Mouse (Mus musculus) frontal cortex, postnatal 14 days (tissue): ENCODE data around the gene Lrrc4.

Experiments used
- DNase-seq, 2 experiments: peaks; one replicate each; pipeline ENCODE4 v3.0.0; 2022; ENCODE audit warnings: low spot score in 2 of 2

Lrrc4 gene

DNA sequence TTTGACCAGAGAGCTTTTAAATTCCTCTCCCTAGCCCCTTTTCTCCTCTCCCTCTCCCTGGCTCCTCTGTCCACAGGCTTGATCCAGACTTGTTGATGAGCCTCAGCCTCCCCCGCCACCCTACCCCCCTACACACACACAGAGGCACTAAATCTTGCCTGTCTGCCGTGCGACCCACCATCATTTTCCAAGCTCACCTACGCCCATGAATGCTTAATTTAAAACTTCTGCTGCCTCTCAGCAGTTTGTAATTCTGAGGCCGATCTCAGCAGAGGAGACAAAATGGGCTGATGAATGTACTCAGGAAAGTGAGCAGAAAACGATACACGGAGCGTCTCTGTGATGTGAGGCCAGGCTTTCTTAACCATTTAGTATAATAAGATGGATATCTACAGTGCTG is 23.1 kb upstream of the Lrrc4 start:
- no peak for DNase-seq

DNA sequence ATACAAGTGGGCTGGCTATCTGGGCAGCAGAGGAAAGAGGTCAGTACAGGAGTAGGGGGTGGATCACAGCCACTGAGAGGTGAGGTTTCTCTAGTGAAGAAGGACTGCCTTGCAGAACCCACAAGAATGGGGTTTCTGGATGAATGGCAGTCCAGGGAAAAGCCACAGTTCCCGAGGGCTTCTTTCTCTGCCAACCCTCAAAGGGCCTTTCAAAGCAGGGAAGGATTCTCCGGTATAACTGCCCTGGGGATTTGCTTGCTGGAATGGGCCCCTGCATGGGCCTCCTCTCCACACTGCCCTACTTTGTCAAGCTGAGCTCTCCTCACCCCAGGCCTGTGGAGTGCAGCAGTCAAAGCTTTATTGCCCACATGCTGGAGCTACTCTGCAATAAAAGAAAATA is 22.1 kb upstream of the Lrrc4 start:
- DNase-seq = no peak

DNA sequence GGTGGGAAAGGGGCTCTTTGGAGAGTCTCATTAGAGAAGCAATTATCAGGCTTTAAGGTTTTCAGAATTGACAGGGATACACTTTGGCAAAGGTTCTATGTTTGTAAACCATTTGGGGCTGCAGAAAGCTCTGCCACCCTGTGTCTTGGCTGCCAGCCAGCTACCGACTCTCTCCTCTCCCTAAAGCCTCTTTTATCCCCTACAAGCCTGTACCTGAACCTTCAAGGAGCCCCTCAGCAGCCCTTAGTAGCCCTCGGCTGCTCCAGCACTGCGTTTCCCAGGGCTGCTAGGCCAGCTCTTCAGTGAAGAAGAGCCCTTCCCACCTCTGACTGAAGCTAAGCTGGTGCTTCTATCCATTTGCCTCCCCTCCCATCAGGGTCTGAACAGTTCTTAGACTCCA is 21.6 kb upstream of the Lrrc4 start:
- no peak for DNase-seq

DNA sequence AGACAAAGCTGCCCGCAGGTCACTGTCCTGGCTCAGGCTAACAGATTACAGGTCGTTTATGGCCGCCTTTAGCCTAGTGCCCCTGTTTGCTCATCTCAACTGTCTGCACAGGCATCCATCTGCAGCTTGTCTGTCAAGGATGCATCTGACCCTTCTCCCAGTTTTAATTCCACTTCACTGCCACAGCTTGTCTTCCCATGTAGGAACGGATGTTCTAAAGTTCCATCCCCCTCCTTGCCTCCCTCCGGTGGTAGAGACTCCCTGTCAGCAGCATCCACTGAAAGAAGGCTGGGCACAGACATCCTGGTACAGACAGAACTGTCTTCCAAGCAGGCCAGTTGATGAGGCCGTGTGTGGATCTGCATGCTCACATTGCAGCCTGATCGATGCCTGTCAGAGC is 20.8 kb upstream of the Lrrc4 start:
- DNase-seq = no peak

DNA sequence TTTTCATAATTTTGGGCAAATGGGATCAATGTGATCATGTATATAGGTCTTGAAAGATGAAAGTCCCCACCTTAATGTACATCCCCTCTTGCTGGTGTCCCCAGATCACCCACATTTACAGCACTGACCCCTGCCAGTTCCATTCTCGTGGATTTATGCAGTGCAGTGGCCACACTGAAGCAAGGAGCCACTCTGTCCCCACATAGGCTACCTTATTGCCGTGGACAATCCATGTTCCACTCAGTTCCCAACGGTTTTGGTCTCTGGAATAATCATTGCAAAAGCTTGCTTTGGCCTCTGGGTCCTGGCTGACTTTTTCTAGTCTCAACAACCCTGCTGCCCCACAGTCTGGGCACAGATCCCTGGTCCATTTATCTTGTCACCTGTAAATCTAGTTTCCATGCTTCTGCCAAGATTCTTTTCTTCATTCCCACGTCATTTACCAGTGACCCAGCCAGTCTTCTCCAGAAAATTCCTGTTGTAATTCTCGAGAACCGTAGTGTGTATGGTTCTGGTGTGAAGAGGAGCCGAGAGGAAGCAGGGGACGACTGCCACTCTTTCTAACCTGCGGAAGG is 18.9 kb upstream of the Lrrc4 start:
- DNase-seq = no peak

DNA sequence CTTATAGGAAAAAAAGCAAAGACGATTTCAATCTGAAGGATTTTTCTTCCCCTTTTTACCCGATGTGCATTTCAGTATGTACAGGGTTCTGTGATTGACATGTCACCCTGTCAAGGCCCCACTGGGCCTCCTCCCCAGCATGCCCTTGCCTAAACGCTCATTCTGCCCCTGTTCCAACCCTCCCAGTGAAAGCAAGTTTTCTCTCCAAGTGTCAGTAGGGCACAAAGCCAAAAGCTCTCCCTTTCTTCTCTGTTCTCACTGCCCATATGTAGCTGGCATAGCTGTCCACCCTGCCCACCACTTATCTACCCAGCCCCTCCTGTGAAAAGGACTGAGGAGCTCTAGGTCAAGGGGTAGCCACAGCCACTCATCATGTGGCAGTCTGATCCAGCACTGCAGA is 17.8 kb upstream of the Lrrc4 start:
- no peak for DNase-seq

DNA sequence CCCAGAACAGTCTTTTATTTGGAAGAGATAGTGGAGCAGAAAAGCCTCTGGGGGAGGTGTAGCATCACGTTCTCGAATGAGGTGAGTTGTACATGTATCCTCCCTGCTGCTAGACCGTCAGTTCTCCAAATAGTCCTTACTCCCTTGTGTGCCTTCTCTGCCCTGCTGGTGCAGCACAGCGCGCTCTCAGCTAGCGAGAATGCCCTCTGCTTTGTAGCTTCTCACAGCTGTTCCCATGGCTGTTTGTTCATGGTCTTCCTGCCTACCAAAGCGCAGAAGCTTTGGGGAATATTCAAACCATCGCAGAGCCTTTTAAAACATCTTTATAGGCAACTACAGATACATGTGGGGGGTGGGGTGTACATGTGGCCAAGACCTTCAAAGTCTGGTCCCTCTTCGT is 17.3 kb upstream of the Lrrc4 start:
- DNase-seq = no peak

DNA sequence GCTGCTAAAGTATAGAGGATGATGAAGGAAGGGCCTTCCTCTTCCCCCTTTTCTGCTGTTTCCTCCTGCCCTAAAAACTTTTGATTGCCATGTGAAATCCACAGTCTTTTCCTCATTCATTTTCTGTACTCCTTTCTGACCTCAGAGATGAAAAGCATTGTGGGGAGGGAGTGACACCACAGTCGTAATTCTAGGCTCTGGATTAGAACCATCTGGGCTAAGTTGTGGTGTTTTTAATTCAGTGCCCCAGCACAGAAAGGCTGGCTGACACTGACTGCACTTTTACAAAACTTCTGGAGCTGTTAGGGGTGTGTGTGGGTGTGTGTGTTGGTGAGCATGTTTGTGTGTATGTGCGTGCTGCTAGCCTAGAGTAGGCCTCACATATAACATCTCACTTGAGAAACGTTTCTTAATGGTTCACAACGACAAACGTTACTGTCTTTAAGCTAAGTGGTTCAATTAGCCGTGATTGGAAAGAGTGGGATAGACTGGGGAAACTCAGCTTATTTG is 16.8 kb upstream of the Lrrc4 start:
- DNase-seq = no peak

DNA sequence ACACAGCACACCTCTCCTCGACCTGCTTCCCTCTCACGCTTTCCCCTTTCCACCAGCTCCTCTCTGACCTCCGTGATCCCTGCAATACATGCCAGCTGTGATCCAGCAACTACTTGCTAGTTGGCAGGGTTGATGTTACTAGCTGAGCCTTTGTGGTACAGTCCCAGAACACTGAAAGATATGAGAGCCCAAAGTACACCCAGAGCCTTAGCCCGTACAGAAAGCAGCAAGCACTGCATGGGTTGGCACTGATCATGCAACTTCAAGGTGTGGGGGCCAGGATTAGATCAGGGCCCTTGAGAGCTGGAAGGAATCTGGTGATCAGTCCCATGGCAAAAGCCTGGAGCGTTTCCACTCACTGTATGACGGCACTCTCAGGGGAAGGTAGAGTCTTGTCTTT is 16.1 kb upstream of the Lrrc4 start:
- no peak for DNase-seq

DNA sequence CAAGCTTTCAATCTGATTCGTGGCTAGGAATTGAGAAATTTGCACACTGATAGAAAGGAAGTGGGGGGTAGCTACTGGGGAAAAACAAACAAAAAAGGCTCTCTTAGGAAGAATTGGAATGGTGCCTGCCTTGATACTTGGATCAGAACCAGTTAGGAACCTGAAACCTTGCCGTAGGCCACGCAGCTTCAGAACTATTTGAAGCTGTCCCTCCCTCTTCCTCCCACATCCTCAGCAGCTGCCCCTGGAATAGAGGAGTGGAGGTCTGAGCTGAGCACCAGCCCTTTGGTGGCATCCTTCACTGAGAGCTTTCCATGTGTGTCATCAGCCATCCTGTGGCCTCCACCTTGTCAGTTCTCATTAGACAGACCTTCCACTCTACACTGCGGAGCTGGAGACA is 14.1 kb upstream of the Lrrc4 start:
- DNase-seq = no peak

DNA sequence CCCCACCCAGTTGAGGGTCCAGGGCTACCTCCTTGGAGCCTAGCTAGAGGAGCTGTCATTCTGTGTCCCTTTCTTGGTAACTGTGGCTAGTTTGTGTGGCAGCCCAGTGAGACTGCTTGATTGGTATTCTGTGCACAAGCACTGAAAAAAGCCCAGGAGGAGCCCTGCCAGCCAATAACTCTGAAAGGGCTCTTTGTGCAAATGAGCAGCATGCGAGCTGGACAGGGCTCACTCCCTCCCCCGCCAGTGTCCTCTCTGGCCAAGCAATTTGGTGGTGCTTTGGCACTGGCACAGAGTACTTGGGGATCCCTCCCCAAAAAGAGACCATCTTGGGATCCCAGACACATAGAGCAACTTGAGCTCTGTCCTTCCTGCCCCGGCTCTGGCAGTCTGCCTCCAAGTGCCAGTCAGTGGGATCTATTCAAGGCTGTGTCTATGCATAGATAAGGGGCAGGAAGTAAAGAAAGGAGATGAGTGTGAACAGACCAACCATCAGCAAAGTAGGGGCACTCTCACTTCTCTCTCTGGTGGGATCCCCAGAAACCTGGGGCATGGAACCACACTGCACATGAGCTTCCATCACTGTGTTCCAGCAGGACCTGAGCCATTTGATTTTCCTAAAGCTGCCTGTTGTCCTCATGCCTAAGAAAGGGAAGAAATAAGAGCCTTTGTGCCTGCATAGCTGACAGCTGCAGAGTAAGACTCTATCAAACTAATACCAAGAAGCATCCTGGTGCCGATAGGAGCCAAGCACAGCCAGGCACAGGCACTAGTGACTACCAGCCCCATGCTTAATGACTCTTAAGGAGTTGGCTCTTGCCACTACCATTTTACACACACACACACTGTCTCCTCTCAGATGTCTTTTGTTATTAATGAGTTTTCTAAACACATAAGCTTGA is 11.1 kb upstream of the Lrrc4 start:
- DNase-seq = peak; percentile 53 to 70

DNA sequence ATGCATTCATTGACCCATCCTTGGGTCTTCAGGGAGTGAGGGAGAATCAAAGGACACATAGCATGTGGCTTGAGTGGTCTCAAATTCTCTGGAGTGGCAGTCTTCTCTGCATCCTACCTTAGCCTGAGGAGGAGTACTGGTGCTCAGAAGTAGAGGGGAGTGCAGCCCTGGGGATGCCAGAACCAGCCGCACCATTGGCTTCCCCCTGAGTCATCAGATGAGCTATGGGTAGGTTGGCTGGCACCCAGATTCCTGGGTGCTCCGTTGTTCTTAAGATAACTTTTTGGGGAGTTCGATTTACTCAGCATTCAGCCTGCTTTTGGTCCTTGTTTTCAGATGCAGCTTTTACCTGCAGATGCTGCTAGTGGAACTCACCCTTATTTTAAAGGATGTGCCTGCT is 10.0 kb upstream of the Lrrc4 start:
- DNase-seq = no peak

DNA sequence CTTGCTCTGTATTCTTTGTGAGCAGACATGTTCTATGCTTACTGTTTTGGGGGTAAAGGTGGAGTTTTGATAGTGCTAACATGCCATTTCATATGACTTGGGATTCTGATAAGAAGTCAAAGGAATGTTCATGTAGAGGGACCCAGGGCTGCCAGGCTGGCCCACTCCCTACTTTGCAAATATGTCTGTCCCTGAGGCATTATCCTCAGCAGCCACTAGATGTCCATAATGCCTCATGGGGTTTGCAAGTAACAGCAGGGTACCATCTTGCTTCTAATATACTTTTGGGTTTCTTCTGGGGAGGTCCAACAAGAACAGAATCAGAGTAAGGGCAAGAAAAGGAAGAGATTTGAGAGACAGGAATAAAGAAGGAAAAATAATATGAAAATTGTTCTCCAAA is 5.1 kb upstream of the Lrrc4 start:
- DNase-seq = no peak

DNA sequence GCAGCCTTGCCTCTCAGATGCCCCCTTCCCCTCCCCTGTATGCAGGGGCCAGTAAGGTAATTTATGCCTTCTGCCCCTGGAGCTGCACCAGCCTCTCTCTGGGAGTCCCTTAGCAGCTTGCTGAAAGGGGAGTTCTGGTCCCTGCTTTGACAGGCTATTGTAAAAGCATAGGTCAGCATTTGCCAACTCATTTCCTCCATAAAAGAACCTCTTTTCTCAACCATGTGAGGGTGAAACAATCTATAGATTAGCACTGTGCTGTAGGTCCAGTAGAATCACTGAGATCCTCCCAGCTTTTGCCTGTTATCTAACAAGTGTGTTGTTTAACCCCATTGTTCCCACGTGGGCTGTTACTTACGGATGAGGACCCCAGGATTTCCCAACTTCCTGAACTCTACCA is 2.5 kb upstream of the Lrrc4 start:
- no peak for DNase-seq

DNA sequence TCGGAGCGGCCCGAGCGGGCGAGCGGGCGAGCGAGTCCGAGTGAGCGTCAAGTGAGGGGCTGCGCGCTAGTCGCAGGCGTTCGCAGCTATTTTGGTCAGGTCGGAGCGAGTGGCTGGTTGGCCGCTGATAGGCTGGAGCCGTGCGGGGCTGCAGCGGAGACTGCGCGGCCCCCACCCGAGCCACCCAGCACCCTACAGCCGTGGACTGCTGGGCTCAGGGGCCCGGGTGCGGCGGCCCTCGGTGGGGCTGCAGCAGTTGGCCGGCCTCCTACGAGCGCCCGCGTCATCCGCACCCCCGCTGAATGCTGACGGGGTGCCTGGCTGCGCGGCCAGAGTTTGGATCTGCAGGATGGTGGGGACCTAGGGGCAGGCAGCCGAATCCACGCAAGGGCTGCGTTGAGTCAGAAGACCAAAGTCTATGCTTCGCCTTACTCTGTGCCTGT is 1.9 kb upstream of the Lrrc4 start:
- DNase-seq = peak; percentile 53 to 56

DNA sequence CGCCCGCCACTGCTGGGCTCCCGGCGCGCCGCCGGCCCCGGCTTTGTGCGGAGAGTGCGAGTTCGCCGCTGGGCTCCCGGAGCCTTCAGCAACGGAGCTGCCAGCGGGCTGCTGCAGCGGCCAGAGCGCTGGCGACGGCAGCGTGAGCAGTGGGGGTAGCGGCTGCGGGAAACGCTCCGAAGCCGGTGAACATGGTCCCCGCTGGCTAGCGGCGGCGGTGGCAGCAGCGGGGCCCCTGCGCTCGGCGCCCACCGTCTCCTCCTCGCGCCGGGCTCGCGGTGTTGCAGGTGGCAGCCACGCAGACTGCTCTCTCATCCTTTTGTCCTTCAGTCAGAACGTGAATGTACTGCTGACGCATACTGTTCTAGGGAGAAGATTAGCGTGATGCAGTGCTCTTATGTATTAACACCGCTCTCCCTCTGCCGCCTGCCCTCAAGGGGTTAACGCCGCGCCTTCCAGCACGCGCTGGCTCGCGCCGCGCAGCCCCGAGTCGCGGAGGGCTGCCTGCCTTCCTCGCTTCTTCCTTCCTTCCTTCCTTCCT is 1.3 kb upstream of the Lrrc4 start:
- no peak for DNase-seq

DNA sequence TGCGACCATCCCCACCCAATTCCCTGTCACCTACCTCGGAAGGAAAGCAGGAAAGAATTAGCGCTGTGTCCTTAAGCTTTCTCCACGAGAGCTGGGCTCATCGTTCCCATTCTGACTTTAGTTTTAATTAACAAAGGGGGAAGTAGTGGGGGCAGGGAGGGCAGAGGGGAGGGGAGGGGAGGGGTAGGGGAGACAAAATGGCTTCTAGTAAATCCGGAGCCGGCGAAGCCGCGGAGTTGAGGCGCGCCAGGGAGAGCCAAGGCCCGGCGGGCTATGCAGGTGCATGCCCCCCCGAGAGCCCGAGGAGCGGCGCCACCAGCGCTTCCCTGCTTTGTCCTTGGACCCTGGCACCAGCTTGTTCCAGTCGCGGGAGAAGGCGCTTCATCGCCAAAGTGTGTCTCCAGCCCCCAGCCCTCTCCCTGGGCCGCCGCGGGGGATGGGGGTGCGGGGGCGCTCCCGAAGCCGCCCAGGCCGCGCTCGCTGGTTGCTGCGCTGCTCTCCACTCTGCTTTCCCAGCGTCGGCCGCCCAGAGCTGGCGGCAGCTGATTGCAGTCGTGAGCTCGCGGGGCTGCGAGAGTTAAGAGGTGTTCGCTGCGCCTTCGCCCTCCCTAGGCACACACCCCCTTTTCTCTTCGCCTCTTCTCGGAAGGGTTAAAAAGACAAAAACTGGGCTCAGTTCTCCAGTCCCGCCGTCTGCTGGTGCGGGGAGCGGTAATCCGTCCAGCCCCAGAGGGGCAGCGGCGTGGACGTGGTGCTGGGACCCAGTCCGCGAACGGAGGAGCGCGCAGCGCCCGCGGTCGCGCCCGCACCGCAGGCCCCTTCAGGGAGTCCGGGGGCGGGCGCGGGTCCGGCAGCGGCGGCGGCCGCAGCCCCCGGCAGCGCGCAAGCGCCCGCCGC is 555 bp upstream of the Lrrc4 start:
- DNase-seq = no peak

DNA sequence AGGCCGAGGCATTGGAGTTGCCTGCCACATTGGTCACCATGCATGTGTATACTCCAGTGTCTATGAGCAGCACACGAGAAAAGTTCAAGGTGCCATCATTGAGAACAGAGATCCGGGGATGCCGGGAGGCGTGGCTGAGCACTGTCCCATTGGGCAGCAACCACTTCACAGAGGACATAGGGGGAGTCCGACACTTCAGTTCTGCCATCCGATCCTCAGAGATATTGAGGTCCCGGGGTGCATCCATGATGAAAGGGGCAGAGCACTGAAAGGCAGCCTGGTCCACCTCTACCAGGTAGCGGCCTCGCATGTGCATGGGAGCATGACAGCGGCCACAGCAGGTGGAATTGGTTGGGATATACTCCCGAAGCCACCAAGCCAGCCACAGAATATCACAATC is 1.2 kb downstream of the Lrrc4 start:
- no peak for DNase-seq

DNA sequence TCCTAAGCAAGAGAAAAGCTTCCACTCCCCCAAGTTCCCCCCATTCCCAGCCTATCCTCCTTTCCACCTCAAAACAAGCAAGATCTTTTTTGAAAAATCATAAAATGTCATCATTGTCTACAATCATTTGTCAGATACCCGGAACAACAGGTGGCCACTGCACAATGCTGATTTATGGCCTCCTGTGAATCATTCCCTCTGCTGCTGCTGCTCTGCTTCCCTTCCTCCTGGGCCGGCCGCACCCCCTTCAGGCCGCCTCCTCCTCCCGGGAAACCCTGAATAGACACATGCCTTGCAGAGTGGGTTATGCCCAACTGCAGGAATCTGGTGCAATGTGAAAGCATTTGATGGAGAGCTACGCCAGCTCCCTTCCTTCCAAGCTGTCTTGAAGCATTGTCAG is 3.0 kb downstream of the Lrrc4 start:
- DNase-seq = peak in 1 of 2 experiments; percentile 60

DNA sequence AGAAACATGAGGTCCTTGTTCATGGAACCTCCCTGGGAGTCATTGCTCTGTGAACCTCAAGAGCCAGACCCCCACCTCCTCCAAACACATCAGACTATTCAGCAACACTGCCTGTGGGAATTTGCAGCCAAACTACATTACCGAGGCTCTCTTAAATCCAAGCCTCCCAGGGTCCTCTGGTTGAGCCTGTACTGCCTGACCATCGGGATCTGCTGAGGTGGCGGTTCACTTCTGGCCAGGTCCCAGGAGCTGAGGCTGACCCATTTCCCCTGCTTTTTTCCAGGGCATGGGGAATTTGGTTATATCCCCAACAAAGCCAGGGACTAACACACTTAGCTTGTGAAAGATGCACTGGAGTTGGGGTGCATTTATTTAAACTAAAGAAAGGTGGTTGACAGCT is 4.0 kb downstream of the Lrrc4 start:
- no peak for DNase-seq

DNA sequence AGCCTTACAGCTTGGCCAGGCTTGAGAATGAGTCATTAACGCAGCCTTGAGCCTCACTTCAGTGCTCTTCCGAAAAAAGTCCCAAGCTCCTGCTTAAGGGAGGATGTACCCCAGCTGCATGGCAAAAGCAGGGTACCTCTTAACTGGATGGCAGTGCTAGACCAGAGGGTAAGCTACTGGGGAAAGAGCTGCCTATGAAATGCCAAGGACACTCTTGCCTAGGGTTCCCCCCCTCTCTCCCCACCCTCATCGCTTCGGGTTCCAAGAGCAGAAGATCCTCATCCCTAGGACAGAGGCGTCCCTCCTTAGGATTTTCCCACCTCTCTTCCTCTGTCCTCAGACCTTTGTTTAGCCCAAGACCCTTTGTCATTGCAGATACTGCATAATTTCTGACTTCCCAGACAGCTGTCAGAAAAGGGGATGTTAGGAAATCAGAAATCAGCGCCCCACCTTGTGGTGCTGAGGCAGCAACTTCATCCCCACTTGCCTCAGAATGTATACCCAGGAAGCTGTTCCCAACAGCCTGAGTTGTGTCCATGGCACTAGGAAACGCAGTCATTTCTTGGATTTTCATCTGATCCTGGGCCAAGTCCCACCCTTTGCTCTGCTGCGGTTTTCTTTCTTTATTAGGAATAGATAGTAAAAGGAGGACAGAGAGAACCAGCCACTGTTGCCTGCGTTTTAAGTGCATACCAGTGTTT is 4.7 kb downstream of the Lrrc4 start:
- no peak for DNase-seq
